Mouse (Mus musculus) forebrain, embryonic 16.5 days (tissue): ENCODE measurements around the gene Olfr800. TPM values are rescaled to one million over a fixed set of nuclear protein-coding genes. Genes with fewer than 3 reads are reported as not detected.

Experiments
- ATAC-seq: fragments of 200-750 bp; cut with Nextera tagmentation; 2 replicates; pipeline ENCODE4 v1.8.0; 2017; ENCODE audit warnings: mild to moderate bottlenecking, moderate library complexity
- H3K27ac ChIP-seq: fragments of 300-500 bp; sonication (generic); 2 replicates; pipeline ENCODE4 v1.5.1; 2014; ENCODE audit warnings: low read length, control low read depth
- H3K27me3 ChIP-seq: fragments of 300-500 bp; sonication (generic); replicated peaks from 2 replicates; pipeline ENCODE4 v1.6.1; 2014; ENCODE audit warnings: low read length; ENCODE audit not compliant: control insufficient read depth, insufficient read depth
- H3K36me3 ChIP-seq: fragments of 300-500 bp; sonication (generic); 2 replicates; pipeline ENCODE4 v1.6.1; 2014; ENCODE audit not compliant: control insufficient read depth, insufficient read depth
- H3K4me1 ChIP-seq: fragments of 300-500 bp; sonication (generic); replicated peaks from 2 replicates; pipeline ENCODE4 v1.6.1; 2014; ENCODE audit warnings: low read length; ENCODE audit not compliant: control insufficient read depth, insufficient read depth
- H3K4me2 ChIP-seq: fragments of 300-500 bp; sonication (generic); 2 replicates; pipeline ENCODE4 v1.6.1; 2014; ENCODE audit warnings: mild to moderate bottlenecking, low read length, control low read depth
- H3K4me3 ChIP-seq: fragments of 300-500 bp; sonication (generic); replicated peaks from 2 replicates; pipeline ENCODE4 v1.5.1; 2014; ENCODE audit warnings: mild to moderate bottlenecking, low read length, control low read depth
- H3K9ac ChIP-seq: fragments of 300-500 bp; sonication (generic); replicated peaks from 2 replicates; pipeline ENCODE4 v1.6.1; 2014; ENCODE audit warnings: low read depth, low read length, control low read depth
- H3K9me3 ChIP-seq: fragments of 300-500 bp; sonication (generic); 2 replicates; pipeline ENCODE4 v1.6.1; 2016; ENCODE audit warnings: low read length; ENCODE audit not compliant: control insufficient read depth
- polyA plus RNA-seq: library from polyadenylated mRNA; unstranded; fragments of >200 nt; fragmentation: Nextera tagmentation; extraction: Ambion mirVana; gene quantifications from 2 replicates; pipeline ENCODE4 v1.2.1, GENCODE M21; 2015

Olfr800 gene
- polyA plus RNA-seq, 1 experiment from 2014 or later: not detected

DNA sequence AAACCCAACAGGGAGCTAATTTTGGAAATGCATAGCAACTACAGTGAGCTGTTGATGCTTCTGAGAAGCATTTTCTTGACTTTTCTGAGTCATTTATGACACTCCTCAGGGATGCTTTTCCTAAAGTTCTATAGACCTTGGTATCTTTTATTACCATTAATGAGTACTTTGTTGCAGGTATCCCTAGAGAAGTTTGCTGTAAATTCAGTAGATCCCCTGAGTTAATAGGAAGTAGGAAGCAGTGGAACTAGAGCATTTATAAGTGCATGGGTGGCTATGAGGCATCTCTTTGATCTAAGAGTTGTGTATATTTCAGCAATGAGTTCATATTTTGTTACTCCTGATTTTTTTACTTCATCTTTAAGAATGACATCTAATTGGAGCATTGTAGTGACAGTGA, 45.4 kb downstream of the Olfr800 start, which contains the start of gene Olfr804:
Gene Olfr804, plus strand, starts transcription at position 301 of the 400 bp plus-strand sequence.
- H3K27me3 ChIP-seq: no peaks in the 10 kb centered on the region
- no peak for ATAC-seq

More for the DNA sequence above, 45.4 kb downstream of the Olfr800 start, which contains the start of gene Olfr804:
- no peaks in the 10 kb centered on the region for H3K9me3 ChIP-seq
- H3K4me2 ChIP-seq: no peak within 1 kb of the TSS
- no peaks in the 10 kb centered on the region for H3K36me3 ChIP-seq
- H3K27ac ChIP-seq: no peak within 1 kb of the TSS
- H3K4me3 ChIP-seq: no peak within 1 kb of the TSS
- H3K9ac ChIP-seq: no peak within 1 kb of the TSS
- no peaks in the 10 kb centered on the region for H3K4me1 ChIP-seq

Other genes with a start within 250 kb of the Olfr800 start
- gene Olfr786, start 230.4 kb upstream of the Olfr800 start, polyA plus RNA-seq: not detected in 2 replicates
- not detected in 2 replicates for gene Olfr787, start 195.8 kb upstream of the Olfr800 start, polyA plus RNA-seq
- not detected in 2 replicates for gene Olfr788, start 186.7 kb upstream of the Olfr800 start, polyA plus RNA-seq
- not detected in 2 replicates for gene Olfr789, start 172.9 kb upstream of the Olfr800 start, polyA plus RNA-seq
- gene Olfr790, start 159.2 kb upstream of the Olfr800 start, polyA plus RNA-seq: not detected in 2 replicates
- gene Olfr791, start 135.9 kb upstream of the Olfr800 start, polyA plus RNA-seq: not detected in 2 replicates
- gene Olfr792, start 118.5 kb upstream of the Olfr800 start, polyA plus RNA-seq: not detected in 2 replicates
- gene Olfr794, start 90.0 kb upstream of the Olfr800 start, polyA plus RNA-seq: not detected in 2 replicates
- not detected in 2 replicates for gene Olfr796, start 45.1 kb upstream of the Olfr800 start, polyA plus RNA-seq
- gene Olfr798, start 29.8 kb upstream of the Olfr800 start, polyA plus RNA-seq: not detected in 2 replicates
- not detected in 2 replicates for gene Olfr799, start 20.2 kb upstream of the Olfr800 start, polyA plus RNA-seq
- gene Olfr801, start 16.2 kb downstream of the Olfr800 start, polyA plus RNA-seq: not detected in 2 replicates
- gene Olfr802, start 30.5 kb downstream of the Olfr800 start, polyA plus RNA-seq: 0.06 TPM in 1 of 2 replicates, not detected in the other
- not detected in 2 replicates for gene Olfr803, start 36.6 kb downstream of the Olfr800 start, polyA plus RNA-seq
- not detected in 2 replicates for gene Olfr804, start 45.5 kb downstream of the Olfr800 start, polyA plus RNA-seq
- not detected in 2 replicates for gene Olfr805, start 71.7 kb downstream of the Olfr800 start, polyA plus RNA-seq
- gene Olfr806, start 84.2 kb downstream of the Olfr800 start, polyA plus RNA-seq: not detected in 2 replicates
- not detected in 2 replicates for gene Olfr807, start 100.1 kb downstream of the Olfr800 start, polyA plus RNA-seq
- gene Olfr808, start 107.8 kb downstream of the Olfr800 start, polyA plus RNA-seq: not detected in 2 replicates
- not detected in 2 replicates for gene Olfr809, start 116.9 kb downstream of the Olfr800 start, polyA plus RNA-seq
- not detected in 2 replicates for gene Olfr810, start 137.2 kb downstream of the Olfr800 start, polyA plus RNA-seq
- gene Olfr811, start 146.7 kb downstream of the Olfr800 start, polyA plus RNA-seq: not detected in 2 replicates
- gene Olfr812, start 188.4 kb downstream of the Olfr800 start, polyA plus RNA-seq: not detected in 2 replicates
- gene Olfr813, start 197.7 kb downstream of the Olfr800 start, polyA plus RNA-seq: not detected in 2 replicates
- not detected in 2 replicates for gene Olfr814, start 222.2 kb downstream of the Olfr800 start, polyA plus RNA-seq
- gene Olfr815, start 248.2 kb downstream of the Olfr800 start, polyA plus RNA-seq: not detected in 2 replicates